Mouse (Mus musculus) liver, postnatal 0 days (tissue): ENCODE results near the gene Gls2.

ENCODE experiments used
- CTCF ChIP-seq: sonication (generic); IDR thresholded peaks from 2 replicates; pipeline ENCODE4 v1.5.1; 2016; ENCODE audit warnings: antibody characterized with exemption, low read depth
- EP300 ChIP-seq: IDR thresholded peaks from 2 replicates; pipeline ENCODE4 v1.6.1; 2016; ENCODE audit warnings: antibody characterized with exemption, low read depth, mild to moderate bottlenecking

DNA sequence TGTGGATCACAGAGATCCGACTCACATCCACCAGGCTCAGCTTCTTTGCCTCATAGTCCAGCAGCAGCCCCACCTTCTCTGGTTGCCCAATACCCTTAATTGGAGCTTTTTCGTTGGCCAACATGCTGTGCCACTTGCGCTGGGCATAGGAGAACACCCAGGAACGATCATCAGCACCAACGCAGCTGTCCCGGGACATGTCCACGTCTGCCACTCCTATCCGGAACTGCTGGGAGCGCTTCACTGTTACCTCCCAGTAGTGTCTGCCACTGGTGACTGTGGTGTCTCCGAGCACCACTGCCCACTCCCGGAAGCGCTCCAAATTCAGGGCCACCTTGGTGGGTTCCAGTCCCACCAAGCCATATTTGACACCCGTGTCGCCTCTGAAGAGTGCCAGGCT, 16.7 kb downstream of the Gls2 start:
- no peak for TF ChIP-seq CTCF
- TF ChIP-seq EP300: no peak
